Mouse (Mus musculus): ENCODE data around the gene Stam2.

GRCm38 (mm10) chr2:52677589-52677988, 64.5 kb downstream of the Stam2 start:
- TF ChIP-seq FLI1 (IDR thresholded peaks at IDR 0.05; ENCODE audit: low read length) (no peak), GATA1 (IDR thresholded peaks at IDR 0.05; ENCODE audit: borderline replicate concordance, low read length) (no peak)

Measured in megakaryocyte, embryonic 14.5 days (primary cell).